Mouse (Mus musculus): ENCODE measurements around the gene Fam76a. TPM values are rescaled to one million over a fixed set of nuclear protein-coding genes. Genes with fewer than 3 reads are reported as not detected.

Fam76a gene
- polyA plus RNA-seq, 1 experiment: 2.4 TPM

GRCm38 (mm10) chr4:132873481-132874362 is 48.6 kb downstream of the Fam76a start:
- Histone ChIP-seq H3K27me3 (ENCODE audit: control insufficient read depth) (no peaks in the 10 kb centered on the region), H3K4me1 (ENCODE audit: control insufficient read depth) (peaks cover 27% of the 10 kb centered on the region), H3K36me3 (ENCODE audit: control insufficient read depth) (peaks cover 53% of the 10 kb centered on the region), H3K4me3 (replicated peaks) (no peak overlapping the region), H3K9me3 (ENCODE audit: control insufficient read depth, low read length) (no peaks in the 10 kb centered on the region)
- TF ChIP-seq GATA1 (IDR thresholded peaks at IDR 0.05; ENCODE audit: low read length) (no peak), TAL1 (IDR thresholded peaks at IDR 0.05; ENCODE audit: low read length) (no peak)

GRCm38 (mm10) chr4:132871116-132871515 is 51.2 kb downstream of the Fam76a start:
- H3K9me3 ChIP-seq (ENCODE audit: control insufficient read depth, low read length): no peaks in the 10 kb centered on the region
- peaks cover 27% of the 10 kb centered on the region for H3K4me1 ChIP-seq (ENCODE audit: control insufficient read depth)
- H3K4me3 ChIP-seq (replicated peaks): no peak overlapping the region
- peaks cover 72% of the 10 kb centered on the region for H3K36me3 ChIP-seq (ENCODE audit: control insufficient read depth)
- no peaks in the 10 kb centered on the region for H3K27me3 ChIP-seq (ENCODE audit: control insufficient read depth)
- TF ChIP-seq TAL1 (IDR thresholded peaks at IDR 0.05; ENCODE audit: low read length) (no peak), GATA1 (IDR thresholded peaks at IDR 0.05; ENCODE audit: low read length) (no peak)

GRCm38 (mm10) chr4:132864856-132865255 is 57.5 kb downstream of the Fam76a start:
- TF ChIP-seq GATA1 (IDR thresholded peaks at IDR 0.05; ENCODE audit: low read length) (no peak), TAL1 (IDR thresholded peaks at IDR 0.05; ENCODE audit: low read length) (no peak)
- no peaks in the 10 kb centered on the region for H3K9me3 ChIP-seq (ENCODE audit: control insufficient read depth, low read length)
- no peaks in the 10 kb centered on the region for H3K27me3 ChIP-seq (ENCODE audit: control insufficient read depth)
- no peaks in the 10 kb centered on the region for H3K4me1 ChIP-seq (ENCODE audit: control insufficient read depth)
- H3K36me3 ChIP-seq (ENCODE audit: control insufficient read depth): peaks cover 81% of the 10 kb centered on the region
- H3K4me3 ChIP-seq (replicated peaks): no peak overlapping the region

GRCm38 (mm10) chr4:132863012-132863411 is 59.3 kb downstream of the Fam76a start:
- peaks cover 81% of the 10 kb centered on the region for H3K36me3 ChIP-seq (ENCODE audit: control insufficient read depth)

GRCm38 (mm10) chr4:132860880-132861279 is 61.5 kb downstream of the Fam76a start:
- Histone ChIP-seq H3K4me1 (ENCODE audit: control insufficient read depth) (no peaks in the 10 kb centered on the region), H3K4me3 (replicated peaks) (no peak overlapping the region), H3K36me3 (ENCODE audit: control insufficient read depth) (peaks cover 80% of the 10 kb centered on the region), H3K27me3 (ENCODE audit: control insufficient read depth) (no peaks in the 10 kb centered on the region), H3K9me3 (ENCODE audit: control insufficient read depth, low read length) (no peaks in the 10 kb centered on the region)
- TF ChIP-seq TAL1 (IDR thresholded peaks at IDR 0.05; ENCODE audit: low read length) (no peak), GATA1 (IDR thresholded peaks at IDR 0.05; ENCODE audit: low read length) (no peak)

More at GRCm38 (mm10) chr4:132863012-132863411, 59.3 kb downstream of the Fam76a start:
- no peaks in the 10 kb centered on the region for H3K9me3 ChIP-seq (ENCODE audit: control insufficient read depth, low read length)
- no peak overlapping the region for H3K4me3 ChIP-seq (replicated peaks)
- no peaks in the 10 kb centered on the region for H3K27me3 ChIP-seq (ENCODE audit: control insufficient read depth)
- TF ChIP-seq TAL1 (IDR thresholded peaks at IDR 0.05; ENCODE audit: low read length): no peak
- TF ChIP-seq GATA1 (IDR thresholded peaks at IDR 0.05; ENCODE audit: low read length): no peak
- H3K4me1 ChIP-seq (ENCODE audit: control insufficient read depth): no peaks in the 10 kb centered on the region

Other genes starting within 250 kb of the Fam76a start
- gene Xkr8, start 190.0 kb downstream of the Fam76a start, polyA plus RNA-seq (2012): 0.01 TPM in 1 of 2 replicates, not detected in the other
- gene Smpdl3b, start 165.3 kb downstream of the Fam76a start, polyA plus RNA-seq (2012): 0.02 TPM in 1 of 2 replicates, not detected in the other
- gene Rpa2, start 154.2 kb downstream of the Fam76a start, polyA plus RNA-seq (2012): 8.1 and 9.9 TPM in 2 replicates
- gene Themis2, start 126.2 kb downstream of the Fam76a start, polyA plus RNA-seq (2012): 0.05 and 0.13 TPM in 2 replicates
- gene Ppp1r8, start 79.4 kb downstream of the Fam76a start, polyA plus RNA-seq (2012): 1.9 and 2.6 TPM in 2 replicates
- gene Stx12, start 38.0 kb downstream of the Fam76a start, polyA plus RNA-seq (2012): 0.36 and 0.46 TPM in 2 replicates
- 0.01 TPM in 1 of 2 replicates, not detected in the other for gene Fgr, start 51.5 kb upstream of the Fam76a start, polyA plus RNA-seq (2012)
- 0.08 TPM in 2 replicates for gene Ahdc1, start 88.7 kb upstream of the Fam76a start, polyA plus RNA-seq (2012)
- gene Wasf2, start 207.9 kb upstream of the Fam76a start, polyA plus RNA-seq (2012): 7.5 and 8.8 TPM in 2 replicates